Mouse (Mus musculus) inflammation-experienced regulatory T-cells, adult 6 months (primary cell): ENCODE measurements around the gene Cript. TPM values are rescaled to one million over a fixed set of nuclear protein-coding genes. Genes with fewer than 3 reads are reported as not detected.

Experiments
- ATAC-seq: one replicate; pipeline ENCODE4 v1.8.0; 2017
- polyA plus RNA-seq, 3 experiments: library from polyadenylated mRNA; unstranded; fragments of 100-300 nt; shearing (Covaris generic); gene quantifications; one replicate each; pipeline ENCODE4 v1.2.1; 2017

The Cript gene
- 100 to 1,000 TPM in 1 of 3 experiments, 10 to 100 TPM in 2; 94.9 to 127 (median 99.0) TPM for polyA plus RNA-seq

DNA sequence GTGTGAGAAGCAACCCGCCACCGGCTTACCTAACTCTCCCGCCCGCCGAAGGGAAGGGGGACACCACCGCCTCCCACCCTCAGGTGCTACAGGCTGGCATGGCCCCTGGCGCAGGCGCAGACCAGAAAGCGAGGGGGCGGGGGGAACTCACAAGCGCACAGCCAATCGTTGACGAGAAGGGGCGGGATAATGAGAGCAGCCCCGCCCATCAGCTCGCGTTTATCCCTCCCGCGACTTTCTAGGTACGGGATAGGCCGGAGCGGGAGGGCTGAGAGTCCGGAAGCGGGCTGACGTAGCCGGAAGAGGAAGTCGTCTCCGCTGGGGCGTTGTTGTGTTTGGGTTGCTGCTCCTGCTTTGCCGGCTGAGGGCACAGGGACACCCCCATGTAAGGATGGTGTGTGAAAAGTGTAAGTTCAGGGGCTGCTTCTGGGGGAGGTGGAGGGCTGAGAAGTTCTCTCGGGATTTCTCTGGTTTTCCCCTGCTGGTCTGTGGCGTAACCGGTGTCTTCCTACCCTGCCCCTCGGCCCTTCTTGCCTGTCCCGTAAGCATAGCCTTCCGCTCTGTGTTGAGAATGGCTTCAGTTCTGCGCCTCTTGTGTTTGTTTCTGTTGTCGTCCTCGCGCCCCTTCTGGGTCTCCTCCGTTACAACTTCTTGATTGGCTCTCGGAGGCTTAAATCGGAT lies at the start of gene Cript, which contains the start of gene Pigf:
TSS of gene Cript (plus strand) at position 282 of the 681 bp plus-strand sequence.
TSS of gene Pigf (minus strand) at position 138 of the 681 bp plus-strand sequence.
- ATAC-seq, result peak; percentile 97

DNA sequence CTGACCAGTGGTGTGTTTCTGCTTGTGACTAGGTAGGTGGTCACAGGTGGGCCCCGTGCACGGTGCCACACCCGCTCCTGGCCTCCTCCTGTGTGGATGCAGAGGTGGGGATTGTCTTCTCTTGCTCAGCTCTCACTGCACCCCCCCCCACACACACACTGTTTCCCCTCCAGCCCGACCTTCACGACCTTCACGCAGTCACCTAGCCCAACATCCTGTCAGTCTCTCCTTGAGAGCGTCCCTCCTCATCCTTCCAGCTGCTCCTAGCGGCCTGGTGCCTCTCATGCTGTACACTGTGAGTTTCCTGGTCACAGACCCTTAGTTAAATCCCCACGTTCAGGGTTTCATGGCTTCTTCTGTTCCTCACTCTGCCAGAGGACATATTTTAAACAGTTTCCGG lies 49.0 kb upstream of the Cript start:
- ATAC-seq, result peak; percentile 71

DNA sequence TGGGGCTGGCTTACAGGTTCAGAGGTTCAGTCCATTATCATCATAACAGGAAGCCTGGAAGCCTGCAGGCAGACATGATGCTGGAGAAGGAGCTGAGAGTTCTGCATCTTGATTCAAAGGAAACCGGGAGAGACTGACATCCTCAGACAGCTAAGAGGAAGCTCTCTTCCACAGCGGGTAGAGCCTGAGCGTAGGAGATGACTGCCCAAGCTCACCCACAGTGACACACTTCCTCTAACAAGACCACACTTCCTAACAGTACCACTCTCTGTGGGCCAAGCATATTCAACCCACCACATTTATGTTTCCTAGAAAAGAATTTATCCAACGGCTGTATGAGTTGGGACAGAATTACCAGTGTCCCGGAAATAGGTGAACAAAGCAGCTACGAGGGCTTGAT lies 46.9 kb upstream of the Cript start:
- no peak for ATAC-seq

DNA sequence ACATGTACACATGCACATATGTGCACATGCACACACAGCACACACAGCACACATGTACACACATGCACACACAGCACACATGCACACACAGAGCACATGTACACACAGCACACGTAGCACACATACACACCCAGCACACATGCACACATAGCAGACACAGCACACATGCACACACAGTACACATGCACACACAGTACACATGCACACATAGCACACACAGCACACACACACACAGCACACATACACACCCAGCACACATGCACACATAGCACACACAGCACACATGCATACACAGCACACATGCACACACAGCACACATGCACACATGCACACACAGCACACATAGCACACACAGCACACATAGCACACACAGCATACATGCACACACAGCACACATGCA lies 44.1 kb upstream of the Cript start:
- ATAC-seq, result no peak

DNA sequence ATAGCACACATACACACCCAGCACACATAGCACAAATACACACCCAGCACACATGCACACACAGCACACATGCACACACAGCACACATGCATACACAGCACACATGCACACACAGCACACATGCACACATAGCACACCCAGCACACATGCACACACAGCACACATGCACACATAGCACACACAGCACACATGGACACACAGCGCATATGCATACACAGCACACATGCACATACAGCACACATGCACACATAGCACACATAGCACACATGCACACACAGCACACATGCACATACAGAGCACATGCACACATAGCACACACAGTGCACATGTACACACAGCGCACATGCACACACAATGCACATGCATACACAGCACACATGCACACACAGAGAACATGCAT lies 43.6 kb upstream of the Cript start:
- ATAC-seq, result no peak

DNA sequence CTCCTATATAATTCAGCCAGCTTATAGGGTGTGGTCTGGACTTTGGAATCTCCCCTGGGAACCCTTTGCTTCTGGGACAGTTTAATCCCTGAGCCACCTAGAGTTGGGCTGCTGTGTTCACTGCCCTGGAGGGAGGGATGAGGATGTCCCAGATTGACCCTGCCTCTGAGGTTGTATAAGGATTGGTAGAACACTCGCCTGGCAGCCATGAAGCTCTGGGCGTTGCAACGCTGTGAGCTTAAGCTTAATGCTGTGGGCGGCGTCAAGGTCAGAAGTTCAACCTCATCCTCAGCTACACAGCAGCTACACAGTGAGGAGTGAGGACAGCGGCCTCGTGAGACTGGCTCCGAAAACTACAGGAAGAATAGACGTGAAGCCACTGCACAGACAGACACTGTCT lies 42.9 kb upstream of the Cript start:
- ATAC-seq, result no peak

DNA sequence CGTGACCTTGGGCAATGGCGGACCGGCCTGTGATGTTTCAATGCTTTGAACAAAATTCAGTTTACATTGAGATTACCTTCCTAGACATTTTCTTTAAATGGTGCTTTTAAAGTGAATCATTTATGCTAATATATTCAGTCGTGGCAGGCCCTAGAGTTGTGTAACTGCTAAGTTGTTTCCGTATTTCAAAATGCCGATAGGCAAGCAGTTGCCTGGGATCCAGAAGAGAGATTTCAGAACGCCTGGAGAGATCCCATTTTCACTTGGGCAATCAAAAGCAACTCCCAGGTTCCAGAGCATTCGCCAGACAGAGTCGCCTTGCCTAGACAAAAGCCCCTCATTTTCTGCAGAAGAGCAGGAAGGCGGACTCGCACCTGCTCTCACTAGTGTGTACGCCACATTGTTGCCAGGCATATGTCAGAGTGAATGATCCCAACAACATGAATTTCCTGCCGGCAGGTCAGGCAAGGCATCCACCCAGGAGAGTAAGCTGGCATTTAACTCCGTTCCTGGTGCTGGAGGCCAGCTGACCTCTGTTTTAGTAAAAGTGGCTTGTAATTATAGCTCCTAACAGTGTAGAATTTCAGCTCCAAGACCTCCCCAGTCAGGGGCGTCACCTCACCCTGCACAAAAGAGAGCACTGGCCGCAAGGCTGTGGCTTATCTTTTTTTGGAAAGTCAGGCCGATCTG lies 38.8 kb upstream of the Cript start:
- no peak for ATAC-seq

DNA sequence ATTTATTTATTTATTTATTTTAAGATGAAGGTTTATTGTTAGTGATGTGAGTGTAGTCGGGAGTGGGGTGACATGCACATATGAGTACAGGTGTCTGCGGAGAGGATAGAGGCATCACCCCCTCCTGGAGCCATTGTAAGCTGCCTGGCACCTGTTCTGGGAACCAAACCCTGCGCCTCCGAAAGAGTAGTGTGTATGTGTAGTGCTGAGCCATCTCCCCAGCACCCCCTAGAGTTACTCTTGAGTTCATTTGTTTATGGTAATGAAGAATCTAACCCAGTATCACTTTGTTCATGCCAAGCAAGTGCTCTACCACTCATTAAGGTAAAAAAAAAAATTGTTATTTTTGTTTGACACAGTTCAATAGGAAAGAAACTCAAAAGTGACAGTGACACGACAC lies 37.2 kb upstream of the Cript start:
- ATAC-seq, result no peak

DNA sequence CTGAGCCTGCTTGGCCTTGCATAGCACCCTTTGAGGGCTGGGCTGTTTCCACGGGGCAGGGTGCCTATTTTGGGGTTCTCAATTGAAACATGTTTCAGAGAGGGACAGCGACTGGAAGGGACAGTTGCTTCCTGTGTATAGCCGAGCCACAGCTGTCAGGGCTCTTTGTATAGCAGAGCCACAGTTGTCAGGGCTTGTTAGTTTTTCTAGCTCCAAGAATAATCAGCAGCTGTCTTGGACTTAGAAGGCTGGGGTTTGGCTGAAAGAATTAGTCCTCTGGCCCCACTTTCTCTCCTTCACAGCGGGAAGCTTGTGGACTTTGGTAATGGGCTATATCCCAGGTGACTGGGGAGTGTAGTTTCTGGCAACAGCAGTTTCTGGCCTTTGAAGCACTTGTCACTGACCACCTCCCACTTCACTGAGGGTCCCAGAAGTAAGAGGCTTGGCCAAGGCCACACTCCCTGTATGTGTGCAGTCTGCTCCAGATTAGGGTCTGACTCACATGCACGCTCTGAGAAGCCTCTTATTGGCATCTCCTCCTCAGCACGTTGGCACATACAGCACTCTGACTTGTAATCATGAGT lies 36.7 kb upstream of the Cript start:
- no peak for ATAC-seq

DNA sequence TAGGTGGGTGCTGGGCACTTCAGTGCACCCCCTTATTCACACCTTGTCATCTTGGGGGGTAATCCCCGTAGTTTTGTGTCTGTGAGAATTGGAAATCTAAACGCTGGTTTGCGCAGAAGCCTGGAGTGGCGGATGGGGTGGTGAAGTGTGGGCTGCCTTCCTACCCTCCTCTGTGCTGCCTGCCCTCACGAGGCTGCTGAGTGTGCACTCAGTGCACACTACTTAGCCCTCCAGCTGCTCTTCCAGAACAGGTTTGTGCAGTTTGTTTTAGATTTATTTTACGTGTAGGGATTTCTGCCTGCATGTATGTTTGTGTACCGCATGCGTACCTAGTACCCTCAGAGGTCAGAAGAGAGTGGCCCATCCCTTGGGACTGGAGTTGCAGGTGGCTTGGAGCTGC lies 34.0 kb upstream of the Cript start:
- ATAC-seq, result no peak

DNA sequence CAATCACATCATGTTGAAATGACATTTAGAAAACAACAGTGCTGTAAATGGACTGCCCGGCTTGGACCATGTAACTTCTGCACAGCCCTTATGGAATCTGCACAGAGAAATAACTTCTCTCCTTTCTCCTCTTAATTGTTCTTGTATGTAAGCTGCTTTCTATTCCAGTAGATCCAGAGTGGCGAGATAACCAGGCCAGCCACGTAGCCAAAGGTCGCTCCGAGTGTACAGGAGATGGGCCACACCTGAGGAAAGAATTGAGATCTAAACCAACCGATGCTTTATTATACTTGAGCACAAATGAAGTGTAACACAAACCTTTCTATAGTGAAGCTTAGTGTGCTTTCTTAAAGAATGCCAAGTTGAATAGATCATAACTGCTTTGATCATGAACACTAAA lies 28.0 kb upstream of the Cript start:
- ATAC-seq, result no peak

DNA sequence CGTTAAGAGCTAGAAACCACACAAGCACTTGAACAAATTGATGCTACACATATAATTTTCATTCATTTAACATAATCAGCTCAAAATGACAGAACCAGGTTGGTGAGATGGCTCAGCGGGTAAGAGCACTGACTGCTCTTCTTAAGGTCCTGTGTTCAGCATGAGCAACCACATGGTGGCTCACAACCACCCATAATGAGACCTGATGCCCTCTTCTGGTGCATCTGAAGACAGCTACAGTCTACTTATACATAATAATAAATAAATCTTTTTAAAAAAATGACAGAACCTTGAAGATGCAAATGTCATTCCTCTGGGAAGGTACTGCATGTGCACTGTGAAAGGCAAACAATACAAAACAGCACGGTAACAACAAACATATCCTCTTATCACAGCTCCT lies 16.4 kb upstream of the Cript start:
- ATAC-seq, result no peak

DNA sequence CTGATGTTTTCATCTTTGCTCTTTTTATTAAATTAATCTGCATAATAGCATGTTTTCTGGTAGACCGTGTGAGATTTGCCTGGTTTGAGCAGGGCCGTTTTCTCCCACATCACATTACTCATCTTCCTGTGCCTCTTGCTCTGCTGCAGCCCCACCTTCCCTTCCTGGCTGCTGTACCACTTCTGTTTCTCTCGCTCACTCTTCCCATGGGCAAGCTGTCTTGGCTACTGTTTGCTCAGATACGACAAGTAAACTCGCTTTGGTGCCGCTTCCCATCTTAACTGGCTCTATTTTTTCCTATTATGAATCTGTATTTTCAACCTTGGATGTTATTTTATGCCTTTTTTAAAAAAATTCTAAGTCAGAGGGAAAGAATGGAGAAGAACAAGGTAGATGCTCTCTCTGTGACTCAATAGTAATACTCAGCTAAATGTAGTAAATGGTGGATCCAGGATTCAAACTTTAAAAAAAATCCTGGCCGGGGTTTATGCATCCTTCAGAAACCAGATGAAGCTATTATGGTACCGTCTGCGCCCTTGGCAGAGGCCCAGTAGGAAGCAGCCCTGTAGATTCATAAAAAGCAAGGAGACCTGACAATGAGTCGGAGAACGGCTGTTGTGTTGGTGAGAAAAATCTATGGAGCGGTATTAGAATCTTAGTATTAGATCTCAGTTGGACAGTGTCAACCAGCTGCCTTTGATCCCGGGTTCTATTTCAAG lies 13.9 kb upstream of the Cript start:
- ATAC-seq, result no peak

DNA sequence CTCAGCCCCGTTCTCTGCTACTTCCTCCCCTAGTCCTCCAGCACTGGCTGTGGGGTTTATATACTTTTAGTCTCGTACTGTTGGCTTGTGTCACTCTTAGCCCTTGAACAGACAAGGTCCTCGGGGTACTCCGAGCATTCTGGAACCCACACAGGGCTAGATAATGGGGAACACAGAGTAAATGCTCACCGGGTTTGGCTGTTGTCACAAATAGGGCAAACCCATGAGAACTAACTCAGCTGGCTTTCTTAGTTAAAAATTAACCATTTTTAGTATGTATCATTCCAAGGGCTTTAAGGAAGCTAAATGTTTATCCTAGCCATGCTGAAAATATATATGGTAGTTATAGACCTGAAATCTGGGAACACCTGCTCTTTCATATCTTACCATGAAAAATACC lies 5.7 kb upstream of the Cript start:
- no peak for ATAC-seq

DNA sequence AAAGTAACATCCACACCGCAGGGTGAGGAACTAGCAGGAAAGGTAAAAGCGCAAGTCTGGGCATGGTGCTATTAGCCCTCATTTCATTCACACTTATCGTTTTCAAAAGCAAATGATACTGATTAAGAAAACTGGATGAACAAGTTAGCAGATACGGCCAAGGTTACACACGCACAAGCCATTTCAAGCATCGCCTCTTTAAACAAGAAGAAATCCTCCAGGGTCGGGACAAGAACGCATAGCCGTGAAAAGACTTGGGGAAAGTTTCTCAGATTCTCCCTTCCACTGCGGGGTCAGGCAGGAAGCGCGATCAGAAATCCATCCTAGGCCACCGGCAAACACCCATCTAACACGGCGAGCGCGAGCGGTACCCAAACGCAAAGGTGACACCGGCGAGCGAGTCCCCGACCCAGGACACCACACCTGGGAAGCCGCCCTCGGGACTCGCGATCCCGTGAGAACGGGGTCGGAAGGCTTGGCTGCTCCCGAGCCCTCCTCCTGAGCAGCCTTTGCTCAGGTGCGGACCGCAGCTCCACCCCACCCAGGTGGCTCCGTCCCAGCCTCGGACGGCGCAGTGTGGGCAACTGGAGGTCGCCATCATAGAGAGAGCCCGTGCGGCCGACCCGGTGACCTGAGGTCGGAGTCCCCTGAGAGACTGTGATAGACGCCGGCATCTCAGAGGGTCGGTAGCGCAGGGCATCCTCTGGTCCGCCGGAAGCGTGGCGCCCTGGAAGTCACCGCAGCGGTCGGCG lies 683 bp upstream of the Cript start:
- peak; percentile 2 for ATAC-seq

DNA sequence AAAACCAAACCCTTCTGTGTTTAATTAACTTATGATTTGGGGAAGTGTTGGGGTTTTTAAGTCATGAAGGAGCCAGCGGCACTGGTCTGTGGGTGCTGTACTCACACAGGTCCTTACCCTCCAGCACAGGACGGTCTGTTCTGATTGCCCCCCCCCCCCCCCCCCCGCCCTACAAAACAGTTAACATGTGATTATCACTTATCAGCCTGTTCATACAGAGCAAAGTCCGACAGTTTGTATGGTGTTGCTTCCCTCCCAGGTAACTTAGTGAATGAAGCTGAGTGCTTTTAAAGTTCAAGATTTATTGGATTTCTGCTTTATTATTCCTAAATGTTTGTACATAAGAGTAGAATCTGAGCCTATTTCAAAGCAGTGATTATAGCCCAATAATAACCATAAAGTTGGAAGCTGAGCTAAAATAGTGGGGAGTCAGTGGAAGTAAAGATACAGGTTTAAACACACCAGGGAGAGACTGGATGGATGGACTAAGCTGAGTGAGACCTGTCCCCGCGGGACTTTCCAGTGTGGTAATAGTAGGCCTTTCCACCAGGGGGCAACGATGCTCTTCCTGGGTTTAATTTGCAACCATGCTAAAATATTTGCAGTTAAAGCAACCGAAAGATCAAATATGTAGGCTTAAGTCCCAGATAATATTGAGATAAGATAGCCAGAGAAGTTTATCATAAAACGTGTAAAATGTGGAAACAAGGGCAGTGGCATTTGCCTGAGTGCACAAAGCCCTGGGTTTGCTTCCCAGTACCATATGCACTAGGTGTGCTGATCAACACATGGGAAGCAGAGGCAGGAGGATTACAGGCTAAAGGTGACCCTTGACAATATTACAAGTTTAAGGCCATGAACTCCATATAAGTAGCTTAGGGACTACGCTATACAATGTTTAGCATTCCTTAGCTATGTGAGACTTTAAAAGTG lies 11.1 kb downstream of the Cript start:
- ATAC-seq, result peak; percentile 94

DNA sequence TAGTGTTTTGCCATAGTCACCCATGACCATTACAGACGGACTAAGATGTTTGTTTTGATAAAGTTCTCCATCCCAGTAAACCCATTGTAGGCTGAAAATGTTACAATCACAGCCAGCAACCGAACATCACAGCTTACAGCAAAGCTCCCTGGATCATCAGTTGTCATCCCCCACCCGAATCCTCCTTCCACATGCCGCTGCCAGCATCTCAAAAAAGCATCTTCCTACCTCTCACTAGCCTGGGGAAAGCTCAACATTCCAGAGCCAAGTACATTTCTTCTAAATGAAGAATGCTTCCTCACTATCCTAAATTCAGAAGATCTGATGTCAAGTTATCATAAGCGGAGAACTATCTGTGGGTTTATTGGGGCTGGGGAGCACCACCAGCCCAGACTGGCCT lies 13.1 kb downstream of the Cript start:
- no peak for ATAC-seq

DNA sequence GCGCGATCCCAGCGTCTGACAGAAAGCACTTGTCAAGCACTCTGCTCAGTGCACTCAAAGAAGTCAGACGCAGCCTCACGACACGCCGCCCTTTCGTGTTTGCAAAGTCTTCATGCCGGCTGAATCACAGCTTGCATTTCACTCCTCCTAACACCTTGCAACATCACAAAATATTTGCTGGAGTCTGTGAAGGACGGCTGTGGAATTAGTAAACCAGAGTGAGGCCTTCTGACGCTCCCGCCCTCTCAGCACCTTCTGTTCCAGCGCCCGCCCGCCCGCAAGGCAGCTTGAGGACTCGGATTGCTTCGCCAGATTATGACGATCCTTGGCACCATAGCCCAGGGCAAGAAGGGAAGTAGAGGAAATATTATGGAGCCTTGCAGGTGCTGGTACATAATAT lies 16.4 kb downstream of the Cript start:
- no peak for ATAC-seq

DNA sequence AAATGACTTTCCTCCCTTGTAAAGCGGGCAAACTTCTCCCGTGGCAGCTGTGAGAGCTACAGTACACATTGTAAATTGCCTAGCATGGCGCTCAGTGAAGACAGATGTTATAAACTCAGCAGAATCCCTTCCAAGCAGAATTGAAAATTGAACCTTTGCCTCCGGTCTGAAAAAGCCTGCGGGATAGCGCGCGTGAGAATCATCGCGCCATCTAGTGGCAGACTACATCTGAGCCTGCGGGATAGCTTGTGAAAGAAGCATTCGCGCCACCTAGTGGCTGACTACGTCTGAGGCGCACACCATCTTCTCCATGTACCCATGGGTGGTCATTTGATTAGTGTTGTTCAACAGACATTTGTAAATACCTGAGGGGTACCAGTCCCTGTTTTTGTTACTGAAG lies 19.0 kb downstream of the Cript start:
- ATAC-seq, result peak; percentile 99

DNA sequence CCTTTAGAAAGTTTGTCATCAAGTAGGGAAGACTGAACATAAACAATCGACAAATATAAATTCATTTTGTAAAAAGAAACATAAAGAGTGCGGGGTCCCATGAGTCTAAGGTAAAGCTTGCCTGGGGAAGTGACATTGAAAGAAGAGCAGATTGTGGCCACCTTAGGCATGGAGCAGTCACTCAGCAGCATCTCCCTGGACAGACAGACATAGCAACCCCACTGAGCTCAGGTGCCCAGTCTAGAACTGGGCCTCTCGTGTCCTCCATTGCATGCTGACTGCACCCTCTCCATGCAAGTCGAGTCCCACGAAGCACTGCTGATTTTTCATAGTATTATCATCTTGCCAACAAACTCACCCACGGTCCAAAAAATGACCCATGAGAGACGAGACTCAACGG lies 19.4 kb downstream of the Cript start:
- ATAC-seq, result no peak

DNA sequence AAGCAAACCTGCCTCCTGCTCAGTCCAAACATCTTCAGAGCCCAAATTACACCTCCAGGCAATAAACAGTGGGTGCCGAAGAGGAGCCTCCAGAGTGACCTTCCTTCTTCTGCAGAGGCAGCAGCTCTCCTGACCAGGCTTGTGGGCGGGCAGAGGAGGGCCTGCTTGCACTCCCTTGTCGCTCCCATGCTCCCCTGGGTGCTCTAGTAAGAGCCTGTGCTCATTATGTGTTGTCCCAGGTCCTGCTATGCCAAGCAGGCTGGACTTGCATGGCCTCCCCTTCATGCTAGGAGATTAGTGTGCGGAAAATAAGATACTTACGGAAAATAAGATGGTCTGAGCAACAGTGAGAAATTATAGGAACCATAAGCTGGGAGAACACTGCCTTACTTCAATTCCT lies 24.3 kb downstream of the Cript start:
- no peak for ATAC-seq
